Mouse (Mus musculus) neural tube, embryonic 14.5 days (tissue): ENCODE data around the gene Tacr1. TPM values are rescaled to one million over a fixed set of nuclear protein-coding genes. Genes with fewer than 3 reads are reported as not detected.

Experiments used
- ATAC-seq: fragments of 200-750 bp; cut with Nextera tagmentation; 2 replicates; pipeline ENCODE4 v1.8.0; 2017; ENCODE audit warnings: low read depth, mild to moderate bottlenecking, moderate TSS enrichment, moderate library complexity
- H3K27ac ChIP-seq: fragments of 300-500 bp; sonication (generic); 2 replicates; pipeline ENCODE4 v1.5.1; 2014; ENCODE audit warnings: low read depth, mild to moderate bottlenecking, control low read depth, low read length, moderate library complexity, mixed read lengths
- H3K27me3 ChIP-seq: fragments of 300-500 bp; sonication (generic); 2 replicates; pipeline ENCODE4 v1.6.1; 2014; ENCODE audit warnings: low read length; ENCODE audit not compliant: control insufficient read depth, insufficient read depth
- H3K36me3 ChIP-seq: fragments of 300-500 bp; sonication (generic); 2 replicates; pipeline ENCODE4 v1.6.1; 2014; ENCODE audit warnings: low read length, mixed read lengths; ENCODE audit not compliant: control insufficient read depth, insufficient read depth
- H3K4me1 ChIP-seq: fragments of 300-500 bp; sonication (generic); 2 replicates; pipeline ENCODE4 v1.6.1; 2014; ENCODE audit warnings: low read length; ENCODE audit not compliant: control insufficient read depth, insufficient read depth
- H3K4me2 ChIP-seq: fragments of 300-500 bp; sonication (generic); 2 replicates; pipeline ENCODE4 v1.6.1; 2014; ENCODE audit warnings: mild to moderate bottlenecking, low read depth, low read length, control low read depth
- H3K4me3 ChIP-seq: fragments of 300-500 bp; sonication (generic); 2 replicates; pipeline ENCODE4 v1.5.1; 2014; ENCODE audit warnings: low read depth, low read length, control low read depth, mixed read lengths
- H3K9ac ChIP-seq: fragments of 300-500 bp; sonication (generic); replicated peaks from 2 replicates; pipeline ENCODE4 v1.6.1; 2014; ENCODE audit warnings: low read depth, mild to moderate bottlenecking, control low read depth, low read length, mixed read lengths
- H3K9me3 ChIP-seq: fragments of 300-500 bp; sonication (generic); 2 replicates; pipeline ENCODE4 v1.6.1; 2016; ENCODE audit warnings: low read length; ENCODE audit not compliant: control insufficient read depth
- WGBS: fragments of 180-500 bp; shearing (Covaris S2); extraction: QIAGEN DNeasy Blood & Tissue Kit; methylation state at CpG from one replicate; pipeline ENCODE4 v1.1.7; 2014; 5-methylcytosine and 5-hydroxymethylcytosine counted together
- polyA plus RNA-seq: library from polyadenylated mRNA; unstranded; fragments of >200 nt; fragmentation: Nextera tagmentation; extraction: Ambion mirVana; gene quantifications from 2 replicates; pipeline ENCODE4 v1.2.1, GENCODE M21; 2014

Tacr1 gene
- polyA plus RNA-seq, 1 experiment from 2014 or later = 6.8 TPM

DNA sequence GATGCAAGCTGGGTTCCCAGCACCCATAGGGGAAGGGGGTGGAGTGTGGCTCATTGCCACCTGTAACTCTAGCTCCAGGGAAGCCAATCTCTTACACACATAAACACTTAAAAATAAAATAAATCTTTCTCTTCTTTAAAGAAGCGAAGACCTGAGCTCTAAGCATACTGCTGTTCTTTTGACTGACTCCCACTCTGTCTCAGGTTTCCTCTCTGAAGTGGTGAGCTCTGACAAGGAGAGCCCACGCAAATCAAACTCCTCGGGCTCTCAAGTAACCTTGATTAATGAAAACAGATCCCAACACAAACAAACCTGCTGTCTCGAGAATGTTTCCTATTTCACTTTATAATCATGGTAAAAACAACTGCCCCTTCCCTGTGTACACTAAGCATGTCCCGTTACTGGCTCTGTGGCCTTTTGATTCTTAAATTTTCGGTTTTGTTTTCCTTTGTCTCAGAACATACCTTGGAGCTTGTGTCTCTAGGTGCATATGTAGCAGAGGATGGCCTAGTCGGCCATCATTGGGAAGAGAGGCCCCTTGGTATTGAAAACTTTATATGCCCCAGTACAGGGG lies 108.8 kb downstream of the Tacr1 start:
- H3K9ac ChIP-seq = no peak overlapping the region
- WGBS = 75% methylated on average over 7 of the region's 7 CpGs
- H3K9me3 ChIP-seq = no peaks in the 10 kb centered on the region

DNA sequence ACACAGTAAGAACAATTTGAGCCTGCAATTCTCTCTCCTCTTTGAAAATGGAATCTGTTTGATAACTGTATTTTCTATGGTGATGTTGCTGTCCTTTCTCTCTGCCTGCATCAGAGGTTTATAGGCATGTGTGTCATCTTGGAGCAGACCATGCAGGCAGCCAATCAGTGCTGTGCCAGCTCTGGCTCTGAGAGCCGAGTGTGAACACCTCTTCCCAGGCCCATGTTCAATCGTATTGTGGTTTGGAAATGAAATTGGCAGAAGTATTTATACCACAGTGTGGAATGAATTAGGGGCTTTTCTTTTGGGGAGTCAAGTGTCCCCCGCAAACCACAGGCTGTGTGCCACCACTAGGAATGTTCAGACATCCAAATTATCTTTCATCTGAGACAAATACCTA lies 117.5 kb downstream of the Tacr1 start:
- Histone ChIP-seq H3K36me3 (no peaks in the 10 kb centered on the region), H3K27ac (no peak overlapping the region), H3K9ac (no peak overlapping the region), H3K9me3 (no peaks in the 10 kb centered on the region), H3K4me1 (no peaks in the 10 kb centered on the region), H3K4me3 (no peak overlapping the region), H3K27me3 (no peaks in the 10 kb centered on the region), H3K4me2 (no peak overlapping the region)
- WGBS = 90% methylated on average over 3 of the region's 3 CpGs
- no peak for ATAC-seq

More for the DNA sequence above, 108.8 kb downstream of the Tacr1 start:
- Histone ChIP-seq H3K4me3 (no peak overlapping the region), H3K27me3 (no peaks in the 10 kb centered on the region), H3K4me1 (no peaks in the 10 kb centered on the region), H3K4me2 (no peak overlapping the region), H3K27ac (no peak overlapping the region), H3K36me3 (no peaks in the 10 kb centered on the region)
- no peak for ATAC-seq

DNA sequence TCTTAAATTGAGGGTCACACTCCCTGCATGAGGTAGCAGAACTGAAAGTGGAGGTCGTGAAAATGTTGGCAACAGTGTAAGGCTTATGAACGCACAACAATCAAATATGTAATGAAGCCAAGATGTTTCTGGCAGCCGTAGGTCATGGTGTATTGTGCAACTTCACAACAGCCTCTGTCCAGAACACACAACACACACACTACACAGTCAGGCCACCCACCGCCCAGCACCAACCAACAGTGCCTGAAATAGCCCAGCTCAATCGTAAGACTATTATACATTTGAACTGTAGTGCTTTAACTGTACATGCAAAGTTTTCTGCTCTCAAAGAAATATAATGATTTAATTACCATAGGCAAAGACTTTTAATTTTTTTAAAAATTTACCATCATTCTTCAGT lies 120.4 kb downstream of the Tacr1 start:
- Histone ChIP-seq H3K9me3 (no peaks in the 10 kb centered on the region), H3K36me3 (no peaks in the 10 kb centered on the region), H3K4me2 (no peak overlapping the region), H3K27ac (no peak overlapping the region), H3K27me3 (no peaks in the 10 kb centered on the region), H3K4me1 (no peaks in the 10 kb centered on the region), H3K9ac (no peak overlapping the region), H3K4me3 (no peak overlapping the region)
- 94% methylated on average over 5 of the region's 5 CpGs for WGBS
- no peak for ATAC-seq

DNA sequence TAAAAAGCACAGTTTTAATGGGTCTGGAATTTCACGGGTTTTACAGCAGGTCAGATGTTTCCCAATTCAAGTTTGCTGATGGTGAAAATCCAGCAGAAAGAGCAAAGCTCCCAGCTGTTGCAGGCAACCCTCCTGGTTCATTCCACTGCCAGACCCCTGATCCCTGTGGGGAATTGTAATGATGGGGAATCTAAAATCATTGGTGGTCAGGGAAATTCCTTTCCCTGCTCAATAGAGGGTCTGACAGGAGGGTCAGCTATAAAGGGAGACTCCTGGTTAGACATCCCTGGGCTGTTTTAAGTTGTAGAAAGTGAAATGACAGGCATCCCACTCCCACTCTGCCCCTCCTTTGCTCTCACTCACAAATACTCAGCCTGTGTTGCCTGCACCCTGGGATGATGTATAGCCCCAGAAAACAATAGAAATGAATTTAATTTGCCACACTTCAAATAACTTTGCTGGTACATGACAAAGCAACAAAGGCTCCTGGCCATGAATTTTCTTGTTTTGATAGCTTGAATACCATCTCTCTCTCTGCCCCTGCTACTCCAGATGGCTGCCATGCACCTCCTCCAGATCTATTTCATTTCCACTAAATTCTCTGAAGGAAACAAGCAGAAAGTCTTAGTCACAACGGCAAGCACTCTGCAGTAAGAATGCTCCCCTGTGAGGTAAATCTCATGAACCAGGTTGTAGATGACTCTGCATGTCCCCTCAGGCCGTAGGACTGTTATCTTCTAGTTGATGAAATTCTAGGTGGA lies 123.2 kb downstream of the Tacr1 start:
- no peaks in the 10 kb centered on the region for H3K9me3 ChIP-seq
- no peaks in the 10 kb centered on the region for H3K27me3 ChIP-seq
- H3K4me3 ChIP-seq = no peak overlapping the region
- no peaks in the 10 kb centered on the region for H3K4me1 ChIP-seq
- H3K36me3 ChIP-seq = no peaks in the 10 kb centered on the region
- H3K27ac ChIP-seq = no peak overlapping the region
- no peak overlapping the region for H3K4me2 ChIP-seq
- no peak for ATAC-seq
- H3K9ac ChIP-seq = no peak overlapping the region
- WGBS = 18% methylated on average over 3 of the region's 3 CpGs

DNA sequence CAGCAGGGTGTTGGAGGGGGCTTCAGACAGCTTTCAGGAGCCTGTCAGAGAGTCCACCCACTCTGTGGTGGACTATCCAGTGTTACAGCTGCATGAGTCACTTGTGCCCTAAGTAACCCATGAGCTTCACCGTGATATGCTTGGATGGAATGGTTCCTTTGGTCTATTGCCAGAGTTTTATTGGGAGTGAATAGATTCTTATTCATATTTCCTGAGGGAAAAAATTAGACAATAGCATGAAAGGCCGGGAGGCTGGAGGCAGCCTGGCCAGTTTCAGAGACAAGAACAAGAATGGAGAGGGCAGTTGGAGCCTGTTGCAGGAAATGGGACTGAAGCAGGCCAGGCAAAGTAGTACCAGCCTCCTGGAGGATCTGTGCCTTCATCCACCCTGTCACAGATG lies 126.5 kb downstream of the Tacr1 start:
- ATAC-seq = no peak
- H3K4me3 ChIP-seq = no peak overlapping the region
- no peak overlapping the region for H3K27ac ChIP-seq
- no peaks in the 10 kb centered on the region for H3K36me3 ChIP-seq
- H3K27me3 ChIP-seq = no peaks in the 10 kb centered on the region
- no peaks in the 10 kb centered on the region for H3K9me3 ChIP-seq
- no peaks in the 10 kb centered on the region for H3K4me1 ChIP-seq
- H3K9ac ChIP-seq = no peak overlapping the region
- H3K4me2 ChIP-seq = no peak overlapping the region
- 78% methylated on average over 2 of the region's 2 CpGs for WGBS

DNA sequence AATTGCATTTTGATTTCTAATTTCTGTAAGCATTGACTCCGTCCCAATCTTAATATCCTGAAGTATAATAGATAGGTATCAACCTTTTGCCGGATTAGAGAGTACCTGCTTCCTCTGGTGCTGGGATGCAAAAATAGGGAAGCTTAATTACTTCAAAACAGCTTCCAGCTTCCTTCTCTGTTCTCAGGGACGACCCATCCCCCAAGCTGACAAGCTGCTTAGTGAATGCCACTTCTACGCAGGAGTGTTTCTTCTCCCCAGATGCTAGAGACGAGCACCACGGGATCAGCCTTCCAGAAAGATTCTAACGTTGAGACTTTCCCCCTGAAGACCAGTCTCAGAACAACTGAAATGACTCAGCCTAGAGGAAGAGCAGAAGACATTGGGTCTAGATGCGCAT lies 134.5 kb downstream of the Tacr1 start:
- H3K36me3 ChIP-seq = no peaks in the 10 kb centered on the region
- WGBS = 53% methylated on average over 8 of the region's 8 CpGs
- no peak for ATAC-seq
- 0 out of 2 replicates have a peak, but pooled peaks cover 2% of the 10 kb centered on the region for H3K4me1 ChIP-seq
- no peak overlapping the region for H3K4me3 ChIP-seq
- H3K27ac ChIP-seq = no peak overlapping the region
- no peaks in the 10 kb centered on the region for H3K27me3 ChIP-seq
- H3K9me3 ChIP-seq = no peaks in the 10 kb centered on the region
- H3K4me2 ChIP-seq = no peak overlapping the region
- no peak overlapping the region for H3K9ac ChIP-seq

DNA sequence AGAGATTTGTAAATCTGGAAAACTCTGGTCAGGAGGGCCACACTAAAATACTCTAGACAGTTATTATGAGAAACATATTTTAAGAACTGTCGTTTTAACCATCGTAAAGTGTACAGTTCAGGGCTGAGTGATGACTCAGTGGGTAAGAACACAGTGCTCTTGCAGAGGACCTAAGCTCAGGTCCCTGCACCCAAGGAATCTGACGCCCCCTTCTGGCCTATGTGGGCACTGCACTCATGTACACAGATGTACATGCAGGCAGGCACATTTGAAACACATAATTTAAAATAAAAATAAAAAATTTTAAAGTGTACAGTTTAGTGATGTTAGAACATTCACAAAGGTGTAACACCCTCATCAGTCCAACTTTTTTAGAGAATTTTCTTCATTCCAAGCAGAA lies 147.1 kb downstream of the Tacr1 start:
- no peak overlapping the region for H3K27ac ChIP-seq
- no peak overlapping the region for H3K9ac ChIP-seq
- WGBS = 62% methylated on average over 3 of the region's 3 CpGs
- ATAC-seq = no peak
- H3K4me1 ChIP-seq = peaks cover 3% of the 10 kb centered on the region; the same call in 1 of the 2 replicates
- no peaks in the 10 kb centered on the region for H3K36me3 ChIP-seq
- H3K4me3 ChIP-seq = no peak overlapping the region
- no peaks in the 10 kb centered on the region for H3K9me3 ChIP-seq
- no peak overlapping the region for H3K4me2 ChIP-seq
- H3K27me3 ChIP-seq = no peaks in the 10 kb centered on the region

DNA sequence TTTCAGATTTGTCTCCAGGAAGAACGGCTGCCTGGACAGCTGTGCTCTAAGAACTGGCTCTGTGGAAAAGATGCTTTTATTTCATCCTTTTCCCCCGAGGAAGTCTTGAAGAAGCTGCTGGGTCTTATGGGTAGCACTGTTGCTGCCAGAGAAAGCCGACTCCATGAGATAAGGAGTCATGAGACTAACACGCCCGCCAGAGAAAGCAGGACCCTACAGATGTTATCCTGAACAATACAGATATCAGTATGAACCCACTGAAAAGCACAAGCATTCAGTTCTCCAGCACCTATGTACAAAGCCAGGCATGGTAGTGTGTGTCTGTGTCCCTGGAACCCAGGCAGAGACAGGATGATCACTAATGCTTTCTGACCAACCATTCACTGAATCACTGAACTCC lies 173.3 kb downstream of the Tacr1 start:
- Histone ChIP-seq H3K27ac (no peak overlapping the region), H3K4me1 (no peaks in the 10 kb centered on the region), H3K9ac (no peak overlapping the region), H3K27me3 (no peaks in the 10 kb centered on the region), H3K4me3 (no peak overlapping the region), H3K36me3 (no peaks in the 10 kb centered on the region), H3K9me3 (no peaks in the 10 kb centered on the region), H3K4me2 (no peak overlapping the region)
- ATAC-seq = no peak
- 90% methylated on average over 5 of the region's 5 CpGs for WGBS

DNA sequence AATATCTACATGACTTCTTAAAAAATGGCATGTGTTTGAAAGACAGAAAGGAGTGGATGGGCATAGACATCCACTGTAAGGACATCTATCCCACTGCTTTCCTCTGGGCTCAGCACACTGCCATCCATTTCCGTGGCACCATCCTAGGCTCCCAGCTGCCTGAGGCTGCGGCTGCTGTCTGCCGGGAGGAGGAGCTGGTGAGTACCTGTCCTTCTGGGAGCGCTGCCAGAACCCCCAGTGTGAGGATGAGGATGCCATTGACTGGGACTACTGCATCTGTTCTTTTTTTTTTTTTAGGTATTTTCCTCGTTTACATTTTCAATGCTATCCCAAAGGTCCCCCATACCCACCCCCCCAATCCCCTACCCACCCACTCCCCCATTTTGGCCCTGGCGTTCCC lies 183.3 kb downstream of the Tacr1 start:
- Histone ChIP-seq H3K4me2 (no peak overlapping the region), H3K9ac (no peak overlapping the region), H3K27ac (no peak overlapping the region), H3K27me3 (no peaks in the 10 kb centered on the region), H3K9me3 (no peaks in the 10 kb centered on the region), H3K36me3 (no peaks in the 10 kb centered on the region), H3K4me1 (no peaks in the 10 kb centered on the region), H3K4me3 (no peak overlapping the region)
- ATAC-seq = no peak
- WGBS = 50% methylated on average over 5 of the region's 6 CpGs
